Mouse (Mus musculus) lung, postnatal 0 days (tissue): ENCODE results near the gene Ociad1. TPM values are rescaled to one million over a fixed set of nuclear protein-coding genes. Genes with fewer than 3 reads are reported as not detected.

Source experiments
- ATAC-seq: fragments of 200-750 bp; cut with Nextera tagmentation; 2 replicates; pipeline ENCODE4 v1.8.0; 2017; ENCODE audit warnings: moderate library complexity
- DNase-seq: peaks from one replicate; pipeline ENCODE4 v3.0.0-alpha.2; 2016; ENCODE audit warnings: low spot score
- H3K27ac ChIP-seq: fragments of 300-500 bp; sonication (generic); 2 replicates; pipeline ENCODE4 v1.5.1; 2014; ENCODE audit warnings: antibody characterized with exemption, mild to moderate bottlenecking, low read length, mixed read lengths
- H3K27me3 ChIP-seq: fragments of 300-500 bp; sonication (generic); replicated peaks from 2 replicates; pipeline ENCODE4 v1.6.1; 2014; ENCODE audit warnings: low read length, mixed read lengths; ENCODE audit not compliant: insufficient read depth
- H3K36me3 ChIP-seq: fragments of 300-500 bp; sonication (generic); 2 replicates; pipeline ENCODE4 v1.6.1; 2014; ENCODE audit warnings: low read length, mixed read lengths; ENCODE audit not compliant: insufficient read depth
- H3K4me1 ChIP-seq: fragments of 300-500 bp; sonication (generic); 2 replicates; pipeline ENCODE4 v1.6.1; 2014; ENCODE audit warnings: antibody characterized with exemption, low read depth, low read length, mixed read lengths; ENCODE audit not compliant: insufficient read depth
- H3K4me2 ChIP-seq: fragments of 300-500 bp; sonication (generic); replicated peaks from 2 replicates; pipeline ENCODE4 v1.6.1; 2014; ENCODE audit warnings: low read depth, mild to moderate bottlenecking, low read length, moderate library complexity, mixed read lengths
- H3K4me3 ChIP-seq: fragments of 300-500 bp; sonication (generic); 2 replicates; pipeline ENCODE4 v1.5.1; 2014; ENCODE audit warnings: low read depth, low read length
- H3K9ac ChIP-seq: fragments of 300-500 bp; sonication (generic); replicated peaks from 2 replicates; pipeline ENCODE4 v1.6.1; 2014; ENCODE audit warnings: low read depth, mild to moderate bottlenecking
- H3K9me3 ChIP-seq: fragments of 300-500 bp; sonication (generic); 2 replicates; pipeline ENCODE4 v1.6.1; 2016; ENCODE audit warnings: low read length, mixed read lengths
- CTCF ChIP-seq: IDR thresholded peaks from 2 replicates; pipeline ENCODE4 v1.5.1; 2016; ENCODE audit warnings: antibody characterized with exemption, mild to moderate bottlenecking
- EP300 ChIP-seq: IDR thresholded peaks from 2 replicates; pipeline ENCODE4 v1.6.1; 2016; ENCODE audit warnings: antibody characterized with exemption, mild to moderate bottlenecking, control low read depth
- WGBS: fragments of 180-500 bp; shearing (Covaris S2); extraction: QIAGEN DNeasy Blood & Tissue Kit; methylation state at CpG from one replicate; pipeline ENCODE4 v1.1.7; 2014; 5-methylcytosine and 5-hydroxymethylcytosine counted together
- polyA plus RNA-seq: library from polyadenylated mRNA; unstranded; fragments of >200 nt; fragmentation: Nextera tagmentation; extraction: Ambion mirVana; gene quantifications from 2 replicates; pipeline ENCODE4 v1.2.1, GENCODE M21; 2015

Ociad1 gene
- polyA plus RNA-seq, 1 experiment from 2014 or later = 177 TPM

GRCm38 (mm10) chr5:73362338-73362737 is 69.8 kb downstream of the Ociad1 start:
- DNase-seq = no peak
- Histone ChIP-seq H3K9ac (no peak overlapping the region), H3K4me3 (no peak overlapping the region), H3K36me3 (no peaks in the 10 kb centered on the region), H3K9me3 (no peaks in the 10 kb centered on the region), H3K4me1 (no peaks in the 10 kb centered on the region), H3K27me3 (no peaks in the 10 kb centered on the region), H3K4me2 (no peak overlapping the region), H3K27ac (no peak overlapping the region)
- no peak for ATAC-seq
- TF ChIP-seq EP300 = no peak
- TF ChIP-seq CTCF = no peak
- 92% methylated on average over 7 of the region's 7 CpGs for WGBS

- no peaks in the 10 kb centered on the region for H3K9me3 ChIP-seq
- H3K27me3 ChIP-seq = no peaks in the 10 kb centered on the region
- H3K27ac ChIP-seq = no peak overlapping the region
- TF ChIP-seq CTCF = no peak
- TF ChIP-seq EP300 = no peak
- DNase-seq (no peak), ATAC-seq (no peak)
- H3K4me3 ChIP-seq = no peak overlapping the region
- WGBS = 86% methylated on average over 5 of the region's 5 CpGs
- H3K36me3 ChIP-seq = no peaks in the 10 kb centered on the region
- no peak overlapping the region for H3K4me2 ChIP-seq
- H3K4me1 ChIP-seq = no peaks in the 10 kb centered on the region
- no peak overlapping the region for H3K9ac ChIP-seq
Observed at GRCm38 (mm10) chr5:73362791-73363190, 70.2 kb downstream of the Ociad1 start.

Other genes with a start within 250 kb of the Ociad1 start
- gene Fryl, start 36.2 kb upstream of the Ociad1 start, polyA plus RNA-seq = 20.9 and 21.9 TPM in 2 replicates
- gene Ociad2, start 48.2 kb downstream of the Ociad1 start, polyA plus RNA-seq = 35.9 and 47.2 TPM in 2 replicates
- gene Cwh43, start 113.3 kb downstream of the Ociad1 start, polyA plus RNA-seq = 0.08 TPM in 1 of 2 replicates, not detected in the other
- 13.7 and 14.7 TPM in 2 replicates for gene Dcun1d4, start 188.2 kb downstream of the Ociad1 start, polyA plus RNA-seq